Mouse (Mus musculus): ENCODE measurements at regions not wholly inside any gene's neighbourhood (a gene's known extent, or its start where the extent isn't known, plus 50 kb on each side); places are given as distances from the start of the nearest gene placed in this dataset.
"Not testable (repeated sequence)": the region's sequence is repeated elsewhere in the genome, so short reads cannot be mapped to it uniquely, and the experiment has no call there.

DNA sequence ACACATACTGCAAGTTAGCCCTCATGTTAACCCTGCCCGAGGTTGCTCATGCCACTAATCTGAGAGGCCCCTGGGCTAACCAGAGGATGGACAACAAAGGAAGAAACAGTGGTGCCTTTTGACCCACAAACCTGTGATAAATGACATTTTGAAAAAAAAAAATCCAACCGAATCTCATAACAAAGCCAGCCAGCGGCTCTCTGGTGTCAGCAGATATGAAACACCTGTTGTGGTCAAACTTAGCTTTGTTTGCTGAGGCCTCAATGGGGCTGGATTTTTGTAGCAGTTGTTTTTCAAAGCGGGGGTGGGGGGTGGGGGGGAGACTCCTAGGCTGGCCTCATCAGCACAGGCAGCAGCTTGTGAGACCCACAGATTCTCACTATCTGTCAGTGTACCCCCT lies 133.0 kb downstream of the Katnal1 start:
- Histone ChIP-seq H3K4me1 (replicated peaks) (peaks cover 21% of the 10 kb centered on the region), H3K9me3 (no peaks in the 10 kb centered on the region), H3K4me3 (no peak overlapping the region), H3K27me3 (no peaks in the 10 kb centered on the region), H3K9ac (no peak overlapping the region), H3K27ac (replicated peaks) (no peak overlapping the region), H3K4me2 (no peak overlapping the region), H3K36me3 (no peaks in the 10 kb centered on the region)
- 60% methylated on average over 4 of the region's 4 CpGs for WGBS
- no peak for ATAC-seq (ENCODE audit: low read depth)

DNA sequence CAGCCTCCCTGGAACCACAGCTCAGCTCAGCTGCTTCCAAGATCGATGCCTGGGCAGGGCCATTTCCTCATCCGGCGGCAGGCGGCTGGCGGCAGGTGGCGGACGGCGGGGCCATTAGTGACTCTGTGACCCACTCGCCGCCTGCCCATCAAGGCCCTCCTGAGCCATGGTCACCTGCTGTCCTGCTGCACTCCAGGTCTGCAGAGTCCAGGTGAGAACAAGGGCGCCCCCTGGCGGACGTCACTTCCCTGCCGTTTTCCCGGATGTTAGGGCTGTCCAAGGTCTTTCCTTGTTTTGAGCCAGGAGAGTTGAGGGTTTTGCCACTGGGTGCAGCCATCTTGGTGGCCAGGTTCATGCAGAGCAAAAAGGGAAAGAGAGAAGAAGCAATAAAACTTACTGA lies 134.7 kb downstream of the Katnal1 start:
- Histone ChIP-seq H3K27me3 (no peaks in the 10 kb centered on the region), H3K4me2 (no peak overlapping the region), H3K27ac (replicated peaks) (no peak overlapping the region), H3K36me3 (no peaks in the 10 kb centered on the region), H3K4me3 (no peak overlapping the region), H3K9me3 (no peaks in the 10 kb centered on the region), H3K4me1 (replicated peaks) (peaks cover 17% of the 10 kb centered on the region), H3K9ac (no peak overlapping the region)
- WGBS, result 29% methylated on average over 15 of the region's 15 CpGs
- ATAC-seq (ENCODE audit: low read depth), result no peak

DNA sequence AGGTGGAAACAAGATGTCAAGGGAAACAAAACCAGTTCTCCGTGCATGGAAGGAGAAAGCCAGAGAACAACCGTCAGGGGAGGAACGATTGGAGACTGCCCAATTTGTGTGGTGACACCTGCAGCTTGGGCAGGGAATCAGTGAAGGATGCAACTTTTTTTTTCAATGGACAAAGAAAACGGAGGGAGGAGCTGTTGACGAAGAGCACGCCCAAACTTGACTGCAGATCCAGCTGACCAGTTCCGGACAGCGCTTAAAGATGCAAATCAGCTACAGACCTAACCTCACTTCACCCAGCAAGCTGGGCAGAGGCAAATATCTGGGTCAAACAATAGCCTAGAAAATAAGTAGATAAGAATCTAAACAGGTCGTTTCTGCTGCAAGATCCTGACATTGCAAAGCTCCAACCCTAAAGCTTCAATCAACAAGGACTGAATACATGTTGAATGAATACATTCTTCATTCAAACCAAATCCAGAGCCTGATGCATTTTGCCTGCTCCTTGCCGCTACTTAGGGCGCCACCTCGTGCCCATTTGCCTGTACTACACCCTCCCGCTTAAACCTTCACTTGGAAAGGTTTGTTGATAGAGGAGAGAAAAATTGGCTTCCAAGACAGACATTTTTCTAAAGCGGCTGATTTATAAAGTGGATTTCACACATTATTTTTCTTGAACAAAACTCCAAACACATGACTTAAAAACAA lies 136.2 kb downstream of the Katnal1 start:
- Histone ChIP-seq H3K9me3 (no peaks in the 10 kb centered on the region), H3K4me3 (no peak overlapping the region)

DNA sequence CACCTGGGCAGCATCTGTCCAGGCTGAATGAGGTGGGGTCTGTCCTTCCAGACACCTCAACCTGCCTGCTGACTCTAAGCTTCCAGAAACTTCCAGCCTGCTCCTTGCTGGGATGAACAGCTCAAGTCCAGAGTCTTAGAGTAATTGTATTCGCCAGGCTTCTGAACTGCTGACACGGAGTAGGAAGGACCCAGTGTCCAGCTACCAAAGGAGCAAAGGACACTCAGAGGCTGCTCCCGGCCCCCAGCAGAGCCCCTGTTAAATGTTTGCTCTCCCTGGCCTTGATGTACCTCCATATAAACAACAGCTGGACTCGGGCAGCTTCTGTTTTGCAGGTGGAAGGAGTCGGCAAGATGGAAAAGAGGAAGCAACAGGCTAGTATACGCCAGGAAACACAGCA lies 137.5 kb downstream of the Katnal1 start:
- no peaks in the 10 kb centered on the region for H3K9me3 ChIP-seq
- H3K9ac ChIP-seq, result no peak overlapping the region
- no peaks in the 10 kb centered on the region for H3K27me3 ChIP-seq
- H3K4me1 ChIP-seq (replicated peaks), result peaks cover 26% of the 10 kb centered on the region
- no peak overlapping the region for H3K27ac ChIP-seq (replicated peaks)
- 81% methylated on average over 6 of the region's 6 CpGs for WGBS
- no peak for ATAC-seq (ENCODE audit: low read depth)
- H3K4me2 ChIP-seq, result no peak overlapping the region
- no peaks in the 10 kb centered on the region for H3K36me3 ChIP-seq
- no peak overlapping the region for H3K4me3 ChIP-seq

More for the DNA sequence above, 136.2 kb downstream of the Katnal1 start:
- no peak overlapping the region for H3K27ac ChIP-seq (replicated peaks)
- no peaks in the 10 kb centered on the region for H3K36me3 ChIP-seq
- no peak for ATAC-seq (ENCODE audit: low read depth)
- no peaks in the 10 kb centered on the region for H3K27me3 ChIP-seq
- 12% methylated on average over 14 of the region's 14 CpGs for WGBS
- H3K9ac ChIP-seq, result no peak overlapping the region
- peaks cover 17% of the 10 kb centered on the region for H3K4me1 ChIP-seq (replicated peaks)
- peak overlapping the region; percentile 18 for H3K4me2 ChIP-seq

DNA sequence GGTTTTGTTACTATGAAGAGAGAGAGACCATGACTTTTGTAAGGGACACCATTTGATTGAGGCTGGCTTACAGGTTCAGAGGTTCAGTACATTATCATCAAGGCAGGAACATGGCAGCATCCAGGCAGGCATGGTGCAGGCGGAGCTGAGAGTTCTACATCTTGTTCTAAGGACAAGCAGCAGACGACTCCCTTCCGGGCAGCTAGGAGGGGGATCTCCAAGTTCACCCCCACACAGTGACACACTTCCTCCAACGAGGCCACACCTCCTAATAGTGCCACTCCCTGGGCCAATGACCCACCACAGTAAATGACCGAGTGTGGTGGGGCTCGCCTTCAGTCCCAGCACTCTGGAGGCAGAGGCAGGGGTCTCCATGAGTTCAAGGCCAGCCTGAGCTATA lies 138.8 kb downstream of the Katnal1 start:
- H3K4me2 ChIP-seq; H3K9me3 ChIP-seq; H3K4me3 ChIP-seq; H3K9ac ChIP-seq; H3K36me3 ChIP-seq; H3K27ac ChIP-seq (replicated peaks); ATAC-seq (ENCODE audit: low read depth); H3K27me3 ChIP-seq: not testable (repeated sequence)
- 83% methylated on average over 6 of the region's 6 CpGs for WGBS
- peaks cover 32% of the 10 kb centered on the region for H3K4me1 ChIP-seq (replicated peaks)

DNA sequence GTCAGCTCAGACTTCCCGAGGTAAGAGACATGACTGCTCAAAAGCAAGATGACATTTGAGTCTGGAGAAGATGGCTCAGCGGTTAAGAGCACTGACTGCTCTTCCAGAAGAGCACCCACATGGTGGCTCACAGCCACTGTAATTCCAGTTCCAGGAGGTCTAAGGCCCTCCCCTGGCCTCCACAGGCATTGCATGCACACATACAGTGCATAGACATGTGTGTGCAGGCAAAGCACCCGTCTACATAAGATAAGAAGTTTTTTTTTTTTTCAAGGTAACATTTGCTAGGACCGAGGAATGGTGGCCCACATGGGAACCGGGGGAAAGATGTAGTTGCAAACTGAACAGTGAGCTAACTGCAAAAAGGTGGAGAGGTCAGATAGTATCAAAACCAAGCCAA lies 139.3 kb downstream of the Katnal1 start:
- Histone ChIP-seq H3K4me3 (no peak overlapping the region), H3K36me3 (no peaks in the 10 kb centered on the region), H3K9ac (no peak overlapping the region), H3K27ac (replicated peaks) (0 out of 2 replicates have a peak overlapping the region, but pooled peaks have one; percentile 49), H3K9me3 (no peaks in the 10 kb centered on the region), H3K4me2 (no peak overlapping the region), H3K4me1 (replicated peaks) (peaks cover 32% of the 10 kb centered on the region), H3K27me3 (no peaks in the 10 kb centered on the region)
- 82% methylated on average over 5 of the region's 5 CpGs for WGBS
- ATAC-seq (ENCODE audit: low read depth), result no peak

DNA sequence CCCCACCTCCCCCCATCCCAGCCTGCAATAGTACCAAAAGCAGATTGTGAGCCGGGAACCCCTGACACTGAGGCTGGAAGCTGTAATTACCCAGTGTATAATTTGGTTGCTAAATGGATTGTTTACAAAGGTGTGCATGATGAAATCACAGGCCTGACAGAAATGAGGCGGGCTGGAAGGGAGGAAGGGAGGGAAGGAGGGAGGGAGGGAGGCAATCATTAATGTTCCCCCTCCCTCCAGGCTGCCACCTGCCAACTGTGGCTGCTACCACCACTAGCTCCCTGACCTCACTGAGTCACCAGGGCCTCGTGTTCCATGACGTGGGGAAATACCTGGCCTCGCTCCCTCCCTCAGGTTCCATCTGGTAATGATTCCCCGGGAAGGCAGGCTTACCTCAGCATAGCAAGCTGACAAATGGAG lies 140.0 kb downstream of the Katnal1 start:
- no peaks in the 10 kb centered on the region for H3K9me3 ChIP-seq
- no peak for ATAC-seq (ENCODE audit: low read depth)
- WGBS, result 43% methylated on average over 6 of the region's 6 CpGs

DNA sequence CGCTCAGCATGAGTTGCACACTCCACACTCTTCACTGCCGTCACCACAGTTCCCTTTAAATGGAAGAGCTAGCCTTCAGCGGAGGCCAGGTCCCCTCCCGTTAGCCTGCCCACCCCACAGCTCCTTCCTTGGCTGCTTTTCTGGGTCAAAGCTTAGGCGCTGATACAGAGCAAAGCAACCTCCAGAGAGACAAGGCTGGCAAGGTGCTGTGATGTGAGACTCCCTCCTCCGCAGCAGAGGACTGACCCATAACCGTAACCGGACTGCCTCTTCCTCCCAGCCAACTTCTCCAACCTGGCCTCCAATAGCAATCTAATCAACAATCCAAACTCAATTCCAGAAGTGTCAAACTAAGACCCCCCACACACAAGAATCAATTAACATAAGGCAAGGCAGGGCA lies 140.4 kb downstream of the Katnal1 start:
- H3K4me2 ChIP-seq, result no peak overlapping the region
- H3K4me3 ChIP-seq, result no peak overlapping the region
- H3K9ac ChIP-seq, result no peak overlapping the region
- H3K9me3 ChIP-seq, result no peaks in the 10 kb centered on the region
- ATAC-seq (ENCODE audit: low read depth), result no peak
- no peaks in the 10 kb centered on the region for H3K36me3 ChIP-seq
- no peaks in the 10 kb centered on the region for H3K27me3 ChIP-seq
- H3K27ac ChIP-seq (replicated peaks), result no peak overlapping the region; the same call in 1 of the 2 replicates
- H3K4me1 ChIP-seq (replicated peaks), result peaks cover 32% of the 10 kb centered on the region
- WGBS, result 91% methylated on average over 8 of the region's 8 CpGs

More for the DNA sequence above, 140.0 kb downstream of the Katnal1 start:
- H3K4me2 ChIP-seq, result no peak overlapping the region
- H3K4me1 ChIP-seq (replicated peaks), result peaks cover 32% of the 10 kb centered on the region
- no peak overlapping the region for H3K4me3 ChIP-seq
- H3K9ac ChIP-seq, result no peak overlapping the region
- H3K27me3 ChIP-seq, result no peaks in the 10 kb centered on the region
- peak overlapping the region; percentile 49; the same call in 1 of the 2 replicates for H3K27ac ChIP-seq (replicated peaks)
- H3K36me3 ChIP-seq, result no peaks in the 10 kb centered on the region

DNA sequence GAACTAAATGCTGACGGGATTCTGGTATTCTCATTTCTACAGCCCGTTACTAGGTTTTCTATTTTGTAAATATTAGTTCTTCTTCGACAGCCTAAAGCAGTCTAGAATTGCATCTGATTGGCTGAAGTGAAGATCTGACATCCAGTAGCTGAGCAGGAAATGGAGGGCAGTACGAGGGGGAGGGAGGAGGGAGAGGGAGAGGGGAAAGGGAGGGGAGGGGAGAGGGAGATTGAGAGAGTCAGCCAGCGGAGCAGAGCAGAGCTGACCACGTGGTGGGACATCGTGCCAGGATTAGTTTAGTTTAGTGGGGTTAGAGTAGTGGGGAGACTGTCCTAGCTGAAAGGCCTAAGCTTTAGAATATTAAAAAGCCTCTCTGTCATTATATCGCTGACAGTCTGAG lies 141.8 kb downstream of the Katnal1 start:
- H3K9me3 ChIP-seq, result no peaks in the 10 kb centered on the region
- 28% methylated on average over 8 of the region's 8 CpGs for WGBS

DNA sequence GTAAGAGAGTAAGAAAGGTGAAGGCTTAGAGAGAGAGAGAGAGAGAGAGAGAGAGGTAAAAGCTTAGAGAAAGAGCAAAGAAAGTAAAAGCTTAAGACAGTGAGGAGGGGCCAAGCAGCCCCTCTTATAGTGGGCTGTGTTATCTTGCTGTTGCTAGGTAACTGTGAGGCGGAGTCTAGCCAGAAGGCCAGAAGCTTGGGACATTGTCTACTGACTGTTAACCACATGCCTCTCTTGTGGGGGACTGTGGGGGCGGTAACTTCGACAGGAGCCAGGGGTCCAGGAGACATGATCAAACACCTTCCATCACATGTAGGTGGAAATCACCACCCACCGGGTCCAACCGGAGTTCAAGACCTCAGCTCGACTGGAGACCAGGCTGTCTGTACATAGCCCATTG lies 148.0 kb downstream of the Katnal1 start:
- not testable (repeated sequence) for H3K4me3 ChIP-seq; H3K9me3 ChIP-seq; H3K27me3 ChIP-seq; ATAC-seq (ENCODE audit: low read depth); H3K4me2 ChIP-seq; H3K36me3 ChIP-seq; H3K27ac ChIP-seq (replicated peaks); H3K9ac ChIP-seq; H3K4me1 ChIP-seq (replicated peaks)
- 54% methylated on average over 6 of the region's 6 CpGs for WGBS

More for the DNA sequence above, 141.8 kb downstream of the Katnal1 start:
- no peaks in the 10 kb centered on the region for H3K36me3 ChIP-seq
- peak; percentile 70 for ATAC-seq (ENCODE audit: low read depth)
- H3K9ac ChIP-seq, result no peak overlapping the region
- no peak overlapping the region for H3K27ac ChIP-seq (replicated peaks)
- H3K4me3 ChIP-seq, result no peak overlapping the region
- no peak overlapping the region for H3K4me2 ChIP-seq
- no peaks in the 10 kb centered on the region for H3K27me3 ChIP-seq
- H3K4me1 ChIP-seq (replicated peaks), result peaks cover 32% of the 10 kb centered on the region

DNA sequence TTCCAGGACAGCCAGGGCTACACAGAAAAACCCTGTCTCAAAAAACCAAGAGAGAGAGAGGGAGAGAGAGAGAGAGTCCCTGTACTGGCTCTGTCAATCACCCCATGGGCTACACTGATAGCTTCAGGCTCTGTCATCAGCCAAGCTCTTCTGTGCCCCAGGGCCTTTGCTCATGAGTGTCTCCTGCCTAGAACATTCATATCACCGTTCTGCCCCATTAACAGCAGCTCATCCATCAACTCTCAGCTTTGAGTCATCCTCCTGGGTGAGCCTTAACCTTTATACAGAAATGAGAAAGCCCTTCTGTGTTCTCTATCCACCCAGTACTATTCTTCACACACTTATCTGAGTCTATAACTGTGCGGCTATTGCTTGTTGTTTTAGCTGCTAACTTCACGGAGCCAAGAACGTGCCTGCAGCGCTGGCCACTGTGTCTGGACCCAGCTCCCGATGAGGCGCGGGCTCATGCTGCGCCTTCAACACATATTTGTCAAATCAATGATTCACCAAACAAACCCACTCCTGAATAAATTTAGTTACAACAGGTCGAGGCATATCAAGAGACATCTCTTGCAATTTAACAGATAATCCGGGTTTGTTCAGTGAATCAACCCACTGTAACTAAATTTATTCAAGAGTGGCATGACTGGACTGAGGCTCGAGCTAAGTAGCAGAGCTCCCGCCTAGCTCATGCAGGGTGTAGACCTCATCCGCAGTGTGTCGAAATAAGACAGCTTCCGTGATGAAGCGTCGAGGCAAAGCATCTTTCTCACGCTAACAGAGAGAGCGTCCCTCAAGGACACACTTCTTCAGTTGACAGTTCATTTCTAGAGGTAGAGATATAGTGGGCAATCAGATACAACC lies 152.1 kb downstream of the Katnal1 start:
- Histone ChIP-seq H3K27me3 (no peaks in the 10 kb centered on the region), H3K9ac (no peak overlapping the region), H3K27ac (replicated peaks) (no peak overlapping the region), H3K4me1 (replicated peaks) (no peaks in the 10 kb centered on the region; the same call in 1 of the 2 replicates), H3K9me3 (no peaks in the 10 kb centered on the region), H3K36me3 (no peaks in the 10 kb centered on the region), H3K4me3 (no peak overlapping the region), H3K4me2 (no peak overlapping the region)
- WGBS, result 86% methylated on average over 20 of the region's 20 CpGs
- no peak for ATAC-seq (ENCODE audit: low read depth)

DNA sequence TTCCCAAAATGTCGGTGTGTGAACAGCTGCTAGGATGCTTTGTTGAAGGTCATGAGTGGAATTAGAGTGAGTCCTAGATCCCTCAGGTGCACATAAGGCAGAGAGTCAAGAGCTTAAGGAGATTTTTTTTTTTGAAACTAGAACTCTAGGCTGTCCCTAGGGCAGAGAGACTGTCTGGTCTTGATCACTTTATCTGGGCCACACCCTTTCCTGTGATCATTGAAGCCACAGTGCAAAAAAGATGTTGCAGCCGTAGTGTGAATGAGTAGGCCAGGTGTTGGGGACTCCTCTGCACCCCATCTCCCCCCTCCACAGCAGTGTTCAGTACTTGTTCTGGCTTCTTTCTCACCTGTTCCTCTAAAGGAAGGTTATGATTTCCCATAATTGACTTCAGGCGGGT lies 153.9 kb downstream of the Katnal1 start:
- ATAC-seq (ENCODE audit: low read depth), result no peak
- Histone ChIP-seq H3K9me3 (no peaks in the 10 kb centered on the region), H3K27ac (replicated peaks) (no peak overlapping the region), H3K4me2 (no peak overlapping the region), H3K9ac (no peak overlapping the region), H3K4me1 (replicated peaks) (no peaks in the 10 kb centered on the region), H3K4me3 (no peak overlapping the region), H3K27me3 (no peaks in the 10 kb centered on the region), H3K36me3 (no peaks in the 10 kb centered on the region)
- 91% methylated on average over 3 of the region's 3 CpGs for WGBS

Measured in neural tube, embryonic 13.5 days (tissue).